Mouse (Mus musculus): ENCODE data around the gene Calcb.

Gene Calcb

GRCm38 (mm10) chr7:114754196-114754595 lies 35.8 kb downstream of the Calcb start:
- no peak for DNase-seq

- no peak for DNase-seq
Observed at GRCm38 (mm10) chr7:114754626-114755025, 36.2 kb downstream of the Calcb start.

- no peak for DNase-seq
Observed at GRCm38 (mm10) chr7:114762660-114763059, 44.2 kb downstream of the Calcb start.

- DNase-seq = no peak
Observed at GRCm38 (mm10) chr7:114765273-114765672, 46.8 kb downstream of the Calcb start.

GRCm38 (mm10) chr7:114766523-114766922 lies 48.1 kb downstream of the Calcb start:
- no peak for DNase-seq

GRCm38 (mm10) chr7:114768516-114768915 lies 50.1 kb downstream of the Calcb start:
- DNase-seq = no peak

GRCm38 (mm10) chr7:114769041-114769440 lies 50.6 kb downstream of the Calcb start:
- no peak for DNase-seq

- DNase-seq = no peak
Observed at GRCm38 (mm10) chr7:114770586-114770985, 52.1 kb downstream of the Calcb start.

- DNase-seq = no peak
Observed at GRCm38 (mm10) chr7:114771801-114772200, 53.4 kb downstream of the Calcb start.
